Mouse (Mus musculus) bone marrow, adult 2 months (tissue): ENCODE results near the gene Gm47955.

Experiments used
- CTCF ChIP-seq: fragments of 200-500 bp; IDR thresholded peaks from 2 replicates; pipeline ENCODE4 v1.5.1; 2011; ENCODE audit warnings: low read length, control low read depth; ENCODE audit not compliant: control insufficient read depth, insufficient read depth
- POLR2A ChIP-seq: fragments of 200-500 bp; IDR thresholded peaks from 2 replicates; pipeline ENCODE4 v1.6.1; 2011; ENCODE audit warnings: low read depth, mild to moderate bottlenecking, control low read depth, low read length, borderline replicate concordance; ENCODE audit not compliant: control insufficient read depth

DNA sequence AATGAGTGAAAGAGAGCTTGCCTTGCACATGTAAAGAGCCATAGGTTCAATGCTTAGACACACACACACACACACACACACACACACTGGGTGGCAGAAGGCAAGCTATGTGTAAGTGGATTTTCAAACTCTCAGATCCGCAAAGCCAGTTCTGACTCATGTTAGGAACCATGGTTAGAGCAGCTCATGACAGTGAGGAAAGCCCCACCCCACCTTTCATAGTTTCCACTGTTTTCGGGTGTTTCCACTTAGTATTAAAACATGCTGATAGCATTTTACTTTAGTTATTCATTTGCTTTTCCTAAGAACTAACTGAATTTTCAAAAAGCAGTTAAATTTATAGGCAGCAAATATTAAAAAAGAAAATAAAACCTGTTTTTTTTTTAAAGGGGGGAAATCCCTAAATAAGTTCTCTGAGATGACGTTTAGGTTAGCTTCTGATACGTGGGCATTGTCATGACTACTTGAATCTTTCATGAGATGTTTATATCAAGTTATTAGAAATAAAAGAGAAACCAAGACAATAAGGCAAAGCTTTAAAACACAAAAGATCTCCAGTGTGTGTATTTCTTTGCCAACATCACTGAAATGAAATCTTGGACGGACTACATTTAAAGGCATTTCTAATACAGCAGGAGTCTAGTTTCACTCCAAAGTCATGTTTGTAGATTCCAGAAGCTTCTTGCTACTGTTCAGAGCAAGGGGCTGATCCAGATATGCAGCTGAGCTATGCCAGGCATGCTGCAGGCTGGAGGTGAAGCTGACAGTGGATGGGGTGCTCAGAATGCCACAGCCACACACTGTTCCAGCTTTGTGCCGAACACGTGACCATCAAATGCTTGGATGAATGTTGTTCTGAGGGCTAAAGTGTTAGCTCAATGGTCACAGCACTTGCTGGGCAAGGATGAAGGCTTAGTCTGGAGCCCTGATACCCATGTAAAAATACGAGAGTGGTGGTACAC, 46.4 kb downstream of the Gm47955 start:
- TF ChIP-seq CTCF (no peak), POLR2A (no peak)
